Mouse (Mus musculus): ENCODE data around the gene Zbtb46. TPM values are rescaled to one million over a fixed set of nuclear protein-coding genes. Genes with fewer than 3 reads are reported as not detected.

Zbtb46 gene
- polyA plus RNA-seq, 1 experiment = 6.9 TPM

DNA sequence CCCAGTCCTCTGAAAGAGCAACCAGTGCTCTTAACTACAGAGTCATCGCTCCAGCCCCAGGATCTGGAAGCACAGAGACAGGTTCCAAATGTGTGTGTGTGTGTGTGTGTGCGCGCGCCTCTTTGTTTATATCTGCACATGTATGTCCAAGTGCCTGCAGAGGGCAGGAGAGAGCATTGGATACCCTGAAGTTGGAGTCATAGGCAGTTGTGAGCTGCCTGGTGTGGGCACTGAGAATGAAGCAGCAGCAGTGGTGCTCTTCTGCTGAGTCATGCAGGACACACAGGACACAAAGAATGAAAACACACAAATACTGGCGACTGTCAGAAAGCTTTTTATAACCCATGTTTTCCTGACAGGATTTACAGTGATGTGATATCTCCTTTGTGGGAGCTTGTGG is 89.2 kb downstream of the Zbtb46 start:
- DNase-seq (ENCODE audit: extremely low spot score in 1 of 2, low spot score in 1 of 2) = no peak

DNA sequence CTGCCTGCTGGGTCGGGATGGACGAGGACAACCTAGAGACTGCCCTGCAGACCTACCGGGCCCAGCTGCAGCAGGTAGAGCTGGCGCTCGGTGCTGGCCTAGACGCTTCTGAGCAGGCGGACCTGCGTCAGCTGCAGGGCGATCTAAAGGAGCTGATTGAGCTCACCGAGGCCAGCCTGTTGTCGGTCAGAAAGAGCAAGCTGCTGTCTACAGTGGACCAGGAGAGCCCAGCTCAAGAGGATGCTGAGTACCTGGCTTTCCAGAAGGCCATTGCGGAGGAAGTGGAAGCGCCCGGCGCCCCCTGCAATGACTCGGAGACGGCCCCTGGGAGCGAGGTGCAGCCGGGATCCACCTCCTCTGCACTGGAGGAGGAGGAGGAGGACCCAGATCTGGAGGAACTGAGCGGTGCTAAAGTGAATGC is 93.6 kb downstream of the Zbtb46 start:
- no peak for DNase-seq (ENCODE audit: extremely low spot score in 1 of 2, low spot score in 1 of 2)

DNA sequence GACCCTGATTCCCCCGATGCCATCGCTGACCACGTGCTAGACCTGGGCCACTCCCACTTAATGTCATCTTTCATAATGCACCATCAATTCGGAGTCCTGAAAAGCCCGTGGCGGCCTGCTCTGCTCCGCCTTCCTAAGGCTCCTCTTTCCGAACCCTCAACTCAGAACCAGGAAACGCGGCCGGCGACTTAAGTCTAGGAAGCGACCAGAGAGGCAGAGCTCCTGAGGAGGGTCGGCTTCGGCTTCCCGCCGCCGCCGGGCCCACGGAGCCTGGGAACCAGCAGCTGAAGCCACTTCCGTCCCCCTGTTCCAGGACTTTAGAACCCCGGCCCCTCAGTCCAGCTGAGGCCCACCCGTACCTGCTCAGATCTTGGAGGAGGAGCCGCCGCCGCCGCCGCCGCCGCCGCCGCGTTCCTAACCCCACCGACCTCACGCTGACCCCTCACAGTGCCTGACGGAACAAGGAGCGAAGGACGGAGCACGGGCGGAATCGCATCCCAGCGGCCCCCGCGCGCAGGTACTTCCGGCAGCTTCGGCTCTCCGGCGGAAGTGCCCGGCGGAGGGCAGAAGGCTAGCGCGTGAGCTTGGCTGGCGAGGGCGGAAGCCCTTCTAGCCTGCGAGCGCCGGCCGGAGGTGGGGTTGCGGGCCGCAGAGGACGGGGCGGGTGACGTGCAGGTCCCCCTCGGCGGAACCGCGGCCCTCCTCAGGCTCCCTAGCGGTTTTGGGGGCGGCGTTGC is 94.2 kb downstream of the Zbtb46 start, which contains the start of the genes Zgpat and Arfrp1:
Zgpat (plus strand) TSS at position 69 of the 737 bp plus-strand sequence.
Arfrp1 (minus strand) TSS at position 545 of the 737 bp plus-strand sequence.
- DNase-seq (ENCODE audit: extremely low spot score in 1 of 2, low spot score in 1 of 2) = peak; percentile 72 to 91

DNA sequence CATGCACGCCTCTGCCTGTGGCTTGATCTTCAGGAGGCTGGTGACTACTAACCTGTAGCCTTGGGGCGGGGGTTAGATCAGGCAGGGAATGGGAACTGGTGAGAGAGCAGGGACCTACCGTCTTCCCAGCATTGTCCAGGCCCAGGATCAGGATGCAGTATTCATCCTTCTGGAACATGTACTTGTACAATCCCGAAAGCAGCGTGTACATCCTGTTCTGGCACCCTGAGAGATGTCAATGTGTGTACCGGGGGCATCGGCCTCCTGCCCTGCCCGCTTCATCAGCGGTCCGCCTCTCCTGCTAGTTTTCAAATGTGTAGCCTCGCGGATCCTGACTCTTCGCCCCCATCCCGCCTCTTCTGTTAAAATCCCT is 94.8 kb downstream of the Zbtb46 start:
- no peak for DNase-seq (ENCODE audit: extremely low spot score in 1 of 2, low spot score in 1 of 2)

DNA sequence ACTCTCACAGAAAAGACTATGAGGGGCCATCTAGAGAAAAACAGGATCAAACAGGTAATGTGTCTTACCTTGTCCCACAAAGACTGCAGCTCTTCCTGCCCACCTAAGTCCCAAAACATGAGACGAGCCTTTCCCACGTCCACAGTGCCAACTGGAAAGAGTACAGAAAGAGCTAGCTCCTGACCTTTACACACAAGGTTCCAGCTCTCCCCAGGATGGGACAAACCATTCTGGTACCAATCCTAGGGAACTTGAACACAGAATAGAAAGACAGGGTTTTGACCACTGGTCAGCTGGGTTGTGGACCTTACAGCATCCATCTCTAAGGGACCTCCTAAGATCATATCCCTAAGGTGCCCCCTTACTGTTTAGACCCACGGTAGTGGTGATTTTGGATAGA is 95.3 kb downstream of the Zbtb46 start:
- no peak for DNase-seq (ENCODE audit: extremely low spot score in 1 of 2, low spot score in 1 of 2)

DNA sequence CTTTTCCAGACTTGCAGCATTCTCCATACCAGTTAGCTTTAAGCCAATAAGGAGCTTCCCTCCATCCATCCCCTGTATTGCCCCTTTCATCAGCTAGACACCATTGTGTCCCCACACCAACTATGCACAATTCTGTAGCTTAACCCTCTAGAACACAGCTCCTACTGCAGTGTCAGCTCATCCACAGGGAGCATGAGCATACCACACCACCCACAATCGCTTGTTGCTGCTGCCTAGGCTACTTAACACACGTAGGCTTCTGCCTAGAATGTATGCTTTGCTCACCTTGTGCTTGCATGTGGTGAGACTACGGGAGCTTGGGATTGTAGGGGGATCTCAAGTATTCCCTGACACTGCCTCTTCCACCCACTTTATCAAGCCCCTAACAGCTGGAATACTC is 102.4 kb downstream of the Zbtb46 start:
- no peak for DNase-seq (ENCODE audit: extremely low spot score in 1 of 2, low spot score in 1 of 2)

DNA sequence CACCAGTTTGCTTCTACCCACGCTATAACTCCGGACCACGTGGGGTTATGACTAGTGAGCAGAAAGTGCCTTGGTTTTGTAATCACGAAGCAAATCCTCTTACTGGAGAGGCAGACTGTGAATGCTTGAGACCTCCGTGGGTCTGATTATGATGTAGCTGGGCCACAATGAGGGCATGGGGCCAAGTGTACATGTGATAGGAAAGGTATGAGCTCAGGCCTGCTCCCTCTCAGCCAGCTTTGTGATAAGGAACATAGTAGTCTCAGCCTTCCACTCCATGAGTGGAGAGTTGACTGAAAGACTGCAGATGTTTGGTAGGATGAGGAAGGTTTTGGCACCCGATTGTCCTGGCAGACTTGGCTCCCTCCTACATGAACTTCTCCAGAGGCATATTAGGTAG is 116.5 kb downstream of the Zbtb46 start:
- no peak for DNase-seq (ENCODE audit: extremely low spot score in 1 of 2, low spot score in 1 of 2)

DNA sequence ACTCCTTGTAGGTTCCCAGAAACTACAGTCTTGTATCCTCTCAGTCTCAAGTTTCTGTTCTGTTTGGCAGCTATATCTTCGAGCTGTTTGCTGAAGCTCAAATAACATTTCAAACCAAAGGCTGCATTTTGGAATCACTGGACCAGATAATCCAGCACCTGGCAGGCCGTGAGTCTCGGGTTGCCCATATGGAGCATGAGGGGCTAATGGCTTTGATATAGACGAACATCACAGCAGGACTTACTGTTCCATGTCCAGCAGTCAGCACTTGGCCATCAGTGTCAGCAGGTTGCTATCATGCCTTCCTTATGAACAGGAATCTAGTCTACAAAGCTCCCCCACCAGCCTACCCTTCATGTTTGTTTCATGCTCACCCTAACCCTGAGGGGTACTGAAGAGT is 118.8 kb downstream of the Zbtb46 start:
- no peak for DNase-seq (ENCODE audit: extremely low spot score in 1 of 2, low spot score in 1 of 2)

Other genes with a start within 250 kb of the Zbtb46 start
- 0.44 and 0.50 TPM in 2 replicates for gene Srms, start 246.2 kb downstream of the Zbtb46 start, polyA plus RNA-seq (2012; rRNA removed)
- 0.13 and 0.14 TPM in 2 replicates for gene Fndc11, start 239.4 kb downstream of the Zbtb46 start, polyA plus RNA-seq (2012; rRNA removed)
- gene Helz2, start 217.4 kb downstream of the Zbtb46 start, polyA plus RNA-seq (2012; rRNA removed) = 3.0 TPM in 2 replicates
- gene Gmeb2, start 171.4 kb downstream of the Zbtb46 start, polyA plus RNA-seq (2012; rRNA removed) = 20.8 and 21.7 TPM in 2 replicates
- gene Stmn3, start 144.9 kb downstream of the Zbtb46 start, polyA plus RNA-seq (2012; rRNA removed) = 725 and 731 TPM in 2 replicates
- gene Rtel1, start 139.7 kb downstream of the Zbtb46 start, polyA plus RNA-seq (2012; rRNA removed) = 71.9 and 77.1 TPM in 2 replicates
- 87.9 and 93.7 TPM in 2 replicates for gene Zgpat, start 94.5 kb downstream of the Zbtb46 start, polyA plus RNA-seq (2012; rRNA removed)
- gene Arfrp1, start 94.0 kb downstream of the Zbtb46 start, polyA plus RNA-seq (2012; rRNA removed) = 75.8 and 76.8 TPM in 2 replicates
- gene Lime1, start 79.3 kb downstream of the Zbtb46 start, polyA plus RNA-seq (2012; rRNA removed) = 71.8 and 72.7 TPM in 2 replicates
- not detected in 2 replicates for gene Abhd16b, start 33.8 kb upstream of the Zbtb46 start, polyA plus RNA-seq (2012; rRNA removed)
- 115 and 118 TPM in 2 replicates for gene Tpd52l2, start 37.7 kb upstream of the Zbtb46 start, polyA plus RNA-seq (2012; rRNA removed)
- 139 and 171 TPM in 2 replicates for gene Dnajc5, start 61.1 kb upstream of the Zbtb46 start, polyA plus RNA-seq (2012; rRNA removed)
- 125 and 149 TPM in 2 replicates for gene Uckl1, start 125.5 kb upstream of the Zbtb46 start, polyA plus RNA-seq (2012; rRNA removed)
- 35.7 and 38.0 TPM in 2 replicates for gene Prpf6, start 132.4 kb upstream of the Zbtb46 start, polyA plus RNA-seq (2012; rRNA removed)
- 76.7 and 101 TPM in 2 replicates for gene Zfp512b, start 133.4 kb upstream of the Zbtb46 start, polyA plus RNA-seq (2012; rRNA removed)
- 30.1 and 30.6 TPM in 2 replicates for gene Samd10, start 139.8 kb upstream of the Zbtb46 start, polyA plus RNA-seq (2012; rRNA removed)
- gene Gm29797, start 197.6 kb upstream of the Zbtb46 start, polyA plus RNA-seq (2012; rRNA removed) = not detected in 2 replicates
- gene Sox18, start 212.2 kb upstream of the Zbtb46 start, polyA plus RNA-seq (2012; rRNA removed) = 20.4 and 22.5 TPM in 2 replicates
- 155 and 160 TPM in 2 replicates for gene Tcea2, start 220.9 kb upstream of the Zbtb46 start, polyA plus RNA-seq (2012; rRNA removed)
- gene Rgs19, start 234.6 kb upstream of the Zbtb46 start, polyA plus RNA-seq (2012; rRNA removed) = 42.6 and 53.6 TPM in 2 replicates
- not detected in 2 replicates for gene Lkaaear1, start 239.0 kb upstream of the Zbtb46 start, polyA plus RNA-seq (2012; rRNA removed)